Mouse (Mus musculus) C2C12 (cell line): ENCODE measurements at regions not wholly inside any gene's neighbourhood (a gene's known extent, or its start where the extent isn't known, plus 50 kb on each side); places are given as distances from the start of the nearest gene placed in this dataset.

ENCODE experiments used
- CEBPB ChIP-seq: IDR thresholded peaks from one replicate; pipeline ENCODE4 v1.6.1; 2011; ENCODE audit warnings: low read depth, mild to moderate bottlenecking, control low read depth, moderate library complexity
- CTCF ChIP-seq: IDR thresholded peaks from one replicate; pipeline ENCODE4 v1.5.1; 2011; ENCODE audit not compliant: control insufficient read depth, insufficient read depth, insufficient read length
- MAX ChIP-seq: IDR thresholded peaks from one replicate; pipeline ENCODE4 v1.6.1; 2011; ENCODE audit warnings: mild to moderate bottlenecking, control low read depth

DNA sequence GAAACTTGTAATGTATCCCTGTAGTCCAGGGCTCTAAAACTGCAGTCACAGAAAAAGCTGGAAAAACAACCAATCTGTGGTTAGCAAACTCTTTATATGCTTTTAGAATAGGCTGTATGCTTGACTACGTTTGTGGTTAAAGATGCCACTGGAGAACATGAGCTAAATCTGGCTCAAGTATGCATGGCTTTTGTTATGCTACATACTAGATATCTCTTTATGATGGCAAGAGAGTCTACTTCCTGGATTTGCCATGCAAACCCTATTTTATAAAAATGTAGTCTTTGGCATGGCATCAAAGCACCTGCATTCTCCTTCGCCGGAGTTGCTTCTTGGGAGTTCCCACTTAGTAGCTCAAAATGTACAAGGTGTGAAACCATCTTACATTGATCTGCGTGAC lies 462.2 kb downstream of the Dmrt2 start:
- TF ChIP-seq CTCF: no peak
- TF ChIP-seq MAX: no peak
- no peak for TF ChIP-seq CEBPB
